Mouse (Mus musculus): ENCODE measurements around the gene Maml2. TPM values are rescaled to one million over a fixed set of nuclear protein-coding genes. Genes with fewer than 3 reads are reported as not detected.

Maml2 gene
- polyA plus RNA-seq (2017; shearing (Covaris generic)): 21.9 TPM

DNA sequence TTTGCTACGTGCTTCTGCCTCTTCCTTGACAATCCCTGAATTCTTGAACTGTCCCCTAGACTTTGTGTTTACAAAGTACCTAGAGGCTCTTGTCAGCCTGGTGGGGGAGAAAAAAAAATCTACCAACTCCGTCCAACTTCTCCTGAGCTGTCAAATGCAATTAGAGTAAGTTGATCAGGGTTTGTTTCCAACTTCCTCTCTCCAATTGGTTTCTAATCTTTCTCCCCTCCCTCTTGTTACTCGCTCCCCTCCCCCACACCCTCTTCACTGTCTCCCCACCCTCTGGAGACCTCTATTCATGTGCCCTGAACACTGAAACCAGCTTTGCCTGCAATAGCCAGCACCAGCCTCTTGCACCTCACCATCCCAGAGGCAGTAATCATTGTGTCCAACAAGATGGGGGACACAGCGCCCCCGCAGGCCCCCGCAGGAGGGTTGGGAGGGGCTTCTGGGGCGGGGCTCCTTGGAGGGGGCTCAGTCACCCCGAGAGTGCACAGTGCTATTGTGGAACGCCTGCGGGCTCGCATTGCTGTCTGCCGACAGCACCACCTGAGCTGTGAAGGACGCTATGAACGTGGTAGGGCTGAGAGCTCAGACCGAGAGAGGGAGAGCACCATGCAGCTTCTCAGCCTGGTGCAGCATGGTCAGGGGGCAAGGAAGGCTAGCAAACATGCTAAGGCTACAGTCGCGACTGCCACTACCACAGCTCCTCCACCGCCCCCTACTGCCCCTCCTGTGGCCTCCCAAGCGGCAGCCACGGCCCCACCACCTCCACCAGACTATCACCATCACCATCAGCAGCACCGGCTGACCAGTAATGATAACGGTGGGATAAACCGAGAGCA is at the start of gene Maml2:
TSS of gene Maml2 (plus strand) at position 290 of the 845 bp plus-strand sequence.

GRCm38 (mm10) chr9:13446703-13447285 is 149.0 kb downstream of the Maml2 start, which contains the start of gene Gm17571:
Gene Gm17571 (minus strand): TSS chr9:13446753.

GRCm38 (mm10) chr9:13748404-13748797 is 450.6 kb downstream of the Maml2 start, which contains the start of gene Mtmr2:
Gene Mtmr2 (plus strand): TSS chr9:13748410.

Other genes starting within 250 kb of the Maml2 start
- 2.2 TPM for gene Jrkl, start 52.1 kb upstream of the Maml2 start, polyA plus RNA-seq (2017; shearing (Covaris generic))
- gene Ccdc82, start 51.0 kb upstream of the Maml2 start, polyA plus RNA-seq (2017; shearing (Covaris generic)): 33.5 TPM
- gene Gm17571, start 148.8 kb downstream of the Maml2 start, polyA plus RNA-seq (2017; shearing (Covaris generic)): not detected